Mouse (Mus musculus) adrenal gland, postnatal 25 days (tissue): ENCODE results near the gene Gm6020. TPM values are rescaled to one million over a fixed set of nuclear protein-coding genes. Genes with fewer than 3 reads are reported as not detected.

Source experiments
- total RNA-seq: library from RNA; stranded (reverse); gene quantifications from 2 replicates; pipeline ENCODE4 v1.2.3, GENCODE M21; 2021

Gm6020 gene
- total RNA-seq, 1 experiment from 2014 or later: not detected

Other genes with a start within 250 kb of the Gm6020 start
- 42.2 and 50.5 TPM in 2 replicates for gene Zfp950, start 43.0 kb upstream of the Gm6020 start, total RNA-seq
- 0.33 TPM in 1 of 2 replicates, not detected in the other for gene Gm7102, start 7.6 kb upstream of the Gm6020 start, total RNA-seq
- gene Csf2ra, start 44.5 kb downstream of the Gm6020 start, total RNA-seq: 21.3 and 31.7 TPM in 2 replicates
- gene Gm21060, start 113.2 kb downstream of the Gm6020 start, total RNA-seq: not detected in 2 replicates